Mouse (Mus musculus): ENCODE data around the gene Lrrc4c. TPM values are rescaled to one million over a fixed set of nuclear protein-coding genes. Genes with fewer than 3 reads are reported as not detected.

Lrrc4c gene
- total and polyA plus RNA-seq, 3 experiments: not detected

DNA sequence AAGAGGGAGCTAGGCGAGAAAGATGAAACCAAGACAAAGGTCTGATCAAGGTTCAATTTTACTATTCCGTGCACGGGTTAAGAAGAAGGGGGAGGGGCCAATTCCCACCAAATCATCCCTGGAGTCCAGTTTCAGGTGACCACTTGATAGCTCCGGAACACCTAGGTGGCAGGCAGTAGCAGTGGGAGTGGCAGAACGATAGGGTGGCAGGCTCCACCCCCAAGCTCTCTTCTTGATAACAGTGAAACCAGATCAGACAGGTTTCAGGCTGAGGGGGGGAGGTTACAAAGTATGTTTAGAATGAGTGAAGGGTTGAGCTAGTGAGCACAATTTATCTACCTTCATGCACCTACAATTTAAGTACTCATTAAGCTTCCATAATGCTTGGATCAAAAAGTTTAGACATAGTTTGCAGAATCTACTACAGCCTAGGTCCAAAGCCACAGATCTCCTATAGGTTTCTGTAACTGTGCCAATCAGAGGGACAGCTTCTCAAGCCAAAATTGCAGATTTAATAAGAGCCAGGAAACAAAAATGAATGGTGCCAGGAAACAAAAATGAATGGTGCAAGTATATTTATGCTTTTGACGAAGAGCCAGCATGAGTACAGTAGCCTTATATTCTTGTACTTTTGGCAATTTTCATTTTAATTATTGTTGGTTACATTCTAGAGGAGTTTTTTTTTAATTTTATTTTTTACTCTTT is 478.9 kb downstream of the Lrrc4c start:
- Histone ChIP-seq H3K79me2 (replicated peaks; ENCODE audit: control insufficient read depth, extremely low read depth, insufficient read depth, poor library complexity, severe bottlenecking) (no peaks in the 10 kb centered on the region), H3K27ac (ENCODE audit: insufficient read depth, low read depth) (no peak overlapping the region), H3K27me3 (replicated peaks) (no peaks in the 10 kb centered on the region), H3K4me3 (replicated peaks in 1 of 3; ENCODE audit: low read depth in 2 of 3, low read length in 2 of 3, poor library complexity in 1 of 3) (no peak overlapping the region), H3K4me2 (ENCODE audit: insufficient read depth, low read depth, poor library complexity, severe bottlenecking) (no peak overlapping the region), H3K36me3 (replicated peaks in 1 of 2; ENCODE audit: control insufficient read depth in 1 of 2, insufficient read depth in 1 of 2, low read length in 1 of 2) (no peaks in the 10 kb centered on the region), H3K9ac (ENCODE audit: insufficient read depth, low read depth) (no peak overlapping the region), H3K4me1 (ENCODE audit: control insufficient read depth in 1 of 2, insufficient read depth in 2 of 2) (no peaks in the 10 kb centered on the region), H3K9me3 (replicated peaks; ENCODE audit: low read length) (peaks cover 39% of the 10 kb centered on the region)
- dilution Hi-C loops (cut with MboI; ENCODE audit: extremely low pct_ligation_motif_present, extremely low pct_unique_long_range_greater_than_20kb, low sequenced_read_pairs) (no loop called here), in situ Hi-C loops (cut with MboI; ENCODE audit: low pct_ligation_motif_present, low pct_unique_long_range_greater_than_20kb, low sequenced_read_pairs) (no loop called here)
- TF ChIP-seq GABPA (IDR thresholded peaks at IDR 0.05; ENCODE audit: insufficient replicate concordance, low read depth, low read length) (no peak), CHD1 (IDR thresholded peaks at IDR 0.05; ENCODE audit: low read depth, low read length) (no peak), USF2 (conservative IDR thresholded peaks at IDR 0.05; ENCODE audit: low read depth, low read length) (no peak), IRF4 (IDR thresholded peaks at IDR 0.05; ENCODE audit: low read depth, low read length) (no peak)
- no peak for DNase-seq (ENCODE audit: extremely low read depth)

DNA sequence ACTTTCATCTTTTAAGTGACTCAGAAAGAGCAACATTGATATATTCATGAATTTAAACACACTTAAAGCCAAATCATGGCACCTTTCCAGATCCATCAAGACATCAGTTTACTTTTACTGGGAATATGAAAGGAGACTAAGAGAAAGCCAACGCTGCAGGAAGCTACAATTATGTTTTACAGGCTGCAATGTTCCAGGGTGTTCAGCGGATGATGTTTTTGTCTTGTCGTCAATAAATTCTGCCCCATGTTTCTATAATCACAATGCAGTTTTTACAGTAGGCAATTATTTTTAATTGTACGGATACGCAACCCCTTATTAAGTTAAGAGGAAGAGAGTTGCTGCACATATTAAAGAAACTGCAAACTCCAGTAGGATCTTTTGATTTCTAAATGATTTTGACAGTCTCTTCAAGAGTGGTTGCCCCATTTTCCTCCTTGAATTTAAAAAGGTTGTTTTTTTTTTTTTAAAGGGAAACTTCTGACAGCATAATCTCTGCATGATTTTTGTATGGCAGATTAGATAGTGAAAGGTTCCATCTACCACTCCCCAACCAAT is 532.9 kb downstream of the Lrrc4c start:
- H3K4me2 ChIP-seq (ENCODE audit: insufficient read depth, low read depth, poor library complexity, severe bottlenecking): no peak overlapping the region
- TF ChIP-seq RAD21 (IDR thresholded peaks at IDR 0.05; ENCODE audit: low read depth, low read length): no peak
- H3K4me3 ChIP-seq (replicated peaks in 1 of 3; ENCODE audit: low read depth in 2 of 3, low read length in 2 of 3, poor library complexity in 1 of 3): no peak overlapping the region
- H3K9ac ChIP-seq (ENCODE audit: insufficient read depth, low read depth): no peak overlapping the region
- H3K9me3 ChIP-seq (replicated peaks; ENCODE audit: low read length): peaks cover 7% of the 10 kb centered on the region
- no peaks in the 10 kb centered on the region for H3K4me1 ChIP-seq (ENCODE audit: control insufficient read depth in 1 of 2, insufficient read depth in 2 of 2)
- dilution Hi-C loops (cut with MboI; ENCODE audit: extremely low pct_ligation_motif_present, extremely low pct_unique_long_range_greater_than_20kb, low sequenced_read_pairs) (no loop called here), in situ Hi-C loops (cut with MboI; ENCODE audit: low pct_ligation_motif_present, low pct_unique_long_range_greater_than_20kb, low sequenced_read_pairs) (no loop called here)
- no peaks in the 10 kb centered on the region for H3K79me2 ChIP-seq (replicated peaks; ENCODE audit: control insufficient read depth, extremely low read depth, insufficient read depth, poor library complexity, severe bottlenecking)
- H3K27ac ChIP-seq (ENCODE audit: insufficient read depth, low read depth): no peak overlapping the region
- no peak for DNase-seq (ENCODE audit: extremely low read depth)
- no peaks in the 10 kb centered on the region for H3K36me3 ChIP-seq (replicated peaks in 1 of 2; ENCODE audit: control insufficient read depth in 1 of 2, insufficient read depth in 1 of 2, low read length in 1 of 2)
- H3K27me3 ChIP-seq (replicated peaks): no peaks in the 10 kb centered on the region

DNA sequence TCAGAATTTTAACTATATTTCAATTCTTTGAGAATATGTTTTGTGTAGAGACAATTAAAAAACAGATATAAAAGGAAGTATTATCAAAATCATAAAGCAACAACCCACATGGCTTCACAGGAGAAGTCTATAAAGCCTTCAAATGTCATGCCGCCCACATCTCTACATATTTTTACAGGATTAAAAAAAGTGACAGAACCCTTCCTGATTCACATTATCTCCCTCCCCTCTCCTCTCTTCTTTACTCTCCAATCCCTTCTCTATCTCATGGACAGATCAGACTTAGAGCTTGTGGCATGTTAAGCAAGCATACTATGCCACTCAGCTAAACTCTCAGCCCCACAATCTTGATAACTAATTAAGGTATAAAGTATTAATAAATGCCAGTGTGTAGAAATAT is 535.8 kb downstream of the Lrrc4c start:
- Histone ChIP-seq H3K4me3 (replicated peaks in 1 of 3; ENCODE audit: low read depth in 2 of 3, low read length in 2 of 3, poor library complexity in 1 of 3) (no peak overlapping the region), H3K9ac (ENCODE audit: insufficient read depth, low read depth) (no peak overlapping the region), H3K36me3 (replicated peaks in 1 of 2; ENCODE audit: control insufficient read depth in 1 of 2, insufficient read depth in 1 of 2, low read length in 1 of 2) (no peaks in the 10 kb centered on the region), H3K4me2 (ENCODE audit: insufficient read depth, low read depth, poor library complexity, severe bottlenecking) (no peak overlapping the region), H3K79me2 (replicated peaks; ENCODE audit: control insufficient read depth, extremely low read depth, insufficient read depth, poor library complexity, severe bottlenecking) (no peaks in the 10 kb centered on the region), H3K27ac (ENCODE audit: insufficient read depth, low read depth) (no peak overlapping the region), H3K4me1 (ENCODE audit: control insufficient read depth in 1 of 2, insufficient read depth in 2 of 2) (no peaks in the 10 kb centered on the region), H3K27me3 (replicated peaks) (no peaks in the 10 kb centered on the region), H3K9me3 (replicated peaks; ENCODE audit: low read length) (peaks cover 9% of the 10 kb centered on the region)
- DNase-seq (ENCODE audit: extremely low read depth): no peak
- in situ Hi-C loops (cut with MboI; ENCODE audit: low pct_ligation_motif_present, low pct_unique_long_range_greater_than_20kb, low sequenced_read_pairs): no loop called here
- dilution Hi-C loops (cut with MboI; ENCODE audit: extremely low pct_ligation_motif_present, extremely low pct_unique_long_range_greater_than_20kb, low sequenced_read_pairs): no loop called here
- TF ChIP-seq PAX5 (IDR thresholded peaks at IDR 0.05; ENCODE audit: low read length): no peak
- TF ChIP-seq CHD2 (IDR thresholded peaks at IDR 0.05; ENCODE audit: low read length): no peak
- no peak for TF ChIP-seq MEF2A (IDR thresholded peaks at IDR 0.05; ENCODE audit: borderline replicate concordance, low read depth, low read length)
- TF ChIP-seq POLR2A (IDR thresholded peaks at IDR 0.05; ENCODE audit: low read depth, low read length): no peak
- TF ChIP-seq ETS1 (conservative IDR thresholded peaks at IDR 0.05; ENCODE audit: low read depth, low read length): no peak
- TF ChIP-seq TCF12 (IDR thresholded peaks at IDR 0.05; ENCODE audit: low read depth, low read length): no peak
- no peak for TF ChIP-seq KAT2A (IDR thresholded peaks at IDR 0.05; ENCODE audit: insufficient replicate concordance, low read length)
- no peak for TF ChIP-seq NRF1 (IDR thresholded peaks at IDR 0.05; ENCODE audit: low read depth, low read length)
- TF ChIP-seq MAZ (IDR thresholded peaks at IDR 0.05; ENCODE audit: low read depth, low read length): no peak
- TF ChIP-seq UBTF (IDR thresholded peaks at IDR 0.05; ENCODE audit: low read depth, low read length): no peak
- no peak for TF ChIP-seq EP300 (IDR thresholded peaks at IDR 0.05; ENCODE audit: low read length)

All from CH12.LX (cell line).